Mouse (Mus musculus) CD4-positive, CD25-positive, alpha-beta regulatory T cell, adult 4 months (primary cell): ENCODE data around the gene Myo10. TPM values are rescaled to one million over a fixed set of nuclear protein-coding genes. Genes with fewer than 3 reads are reported as not detected.

Source experiments
- ATAC-seq: one replicate; pipeline ENCODE4 v1.8.0; 2017
- polyA plus RNA-seq, 2 experiments: library from polyadenylated mRNA; unstranded; fragments of 100-300 nt; shearing (Covaris generic); gene quantifications; one replicate each; pipeline ENCODE4 v1.2.1; 2017

Myo10 gene
- polyA plus RNA-seq, 2 experiments from 2014 or later, result 0.30 to 0.75 TPM

GRCm38 (mm10) chr15:25620560-25620959, 1.8 kb upstream of the Myo10 start:
- ATAC-seq, result no peak

- peak; percentile 9 for ATAC-seq
Observed at GRCm38 (mm10) chr15:25621351-25622199, 750 bp upstream of the Myo10 start.

GRCm38 (mm10) chr15:25622867-25623471, 644 bp downstream of the Myo10 start:
- ATAC-seq, result peak; percentile 21

- no peak for ATAC-seq
Observed at GRCm38 (mm10) chr15:25623556-25624180, 1.3 kb downstream of the Myo10 start.

GRCm38 (mm10) chr15:25624263-25624662, 1.9 kb downstream of the Myo10 start:
- no peak for ATAC-seq

- no peak for ATAC-seq
Observed at GRCm38 (mm10) chr15:25625471-25625870, 3.1 kb downstream of the Myo10 start.

GRCm38 (mm10) chr15:25627012-25627411, 4.7 kb downstream of the Myo10 start:
- no peak for ATAC-seq

- ATAC-seq, result no peak
Observed at GRCm38 (mm10) chr15:25628251-25628650, 5.9 kb downstream of the Myo10 start.

- ATAC-seq, result no peak
Observed at GRCm38 (mm10) chr15:25630716-25631115, 8.4 kb downstream of the Myo10 start.

- no peak for ATAC-seq
Observed at GRCm38 (mm10) chr15:25631332-25631731, 9.0 kb downstream of the Myo10 start.

GRCm38 (mm10) chr15:25632902-25633301, 10.6 kb downstream of the Myo10 start:
- no peak for ATAC-seq

- ATAC-seq, result no peak
Observed at GRCm38 (mm10) chr15:25633674-25634340, 11.5 kb downstream of the Myo10 start.

- ATAC-seq, result no peak
Observed at GRCm38 (mm10) chr15:25637727-25638126, 15.4 kb downstream of the Myo10 start.

- ATAC-seq, result no peak
Observed at GRCm38 (mm10) chr15:25639217-25639616, 16.9 kb downstream of the Myo10 start.

- no peak for ATAC-seq
Observed at GRCm38 (mm10) chr15:25640840-25641752, 18.8 kb downstream of the Myo10 start.

GRCm38 (mm10) chr15:25642214-25643058, 20.1 kb downstream of the Myo10 start:
- no peak for ATAC-seq

- no peak for ATAC-seq
Observed at GRCm38 (mm10) chr15:25645862-25646261, 23.5 kb downstream of the Myo10 start.

GRCm38 (mm10) chr15:25648287-25648686, 26.0 kb downstream of the Myo10 start:
- ATAC-seq, result no peak

- no peak for ATAC-seq
Observed at GRCm38 (mm10) chr15:25650371-25650770, 28.0 kb downstream of the Myo10 start.

GRCm38 (mm10) chr15:25651820-25652219, 29.5 kb downstream of the Myo10 start:
- ATAC-seq, result no peak

GRCm38 (mm10) chr15:25652368-25652767, 30.0 kb downstream of the Myo10 start:
- ATAC-seq, result no peak
